Mouse (Mus musculus) ES-Bruce4 (cell line): ENCODE results near the gene Nsun3.

Experiments
- CTCF ChIP-seq: IDR thresholded peaks from one replicate; pipeline ENCODE4 v1.8.1; 2011; ENCODE audit warnings: low read depth, low read length
- POLR2A ChIP-seq: IDR thresholded peaks from one replicate; pipeline ENCODE4 v1.8.1; 2011; ENCODE audit warnings: low read length; ENCODE audit not compliant: insufficient read depth

DNA sequence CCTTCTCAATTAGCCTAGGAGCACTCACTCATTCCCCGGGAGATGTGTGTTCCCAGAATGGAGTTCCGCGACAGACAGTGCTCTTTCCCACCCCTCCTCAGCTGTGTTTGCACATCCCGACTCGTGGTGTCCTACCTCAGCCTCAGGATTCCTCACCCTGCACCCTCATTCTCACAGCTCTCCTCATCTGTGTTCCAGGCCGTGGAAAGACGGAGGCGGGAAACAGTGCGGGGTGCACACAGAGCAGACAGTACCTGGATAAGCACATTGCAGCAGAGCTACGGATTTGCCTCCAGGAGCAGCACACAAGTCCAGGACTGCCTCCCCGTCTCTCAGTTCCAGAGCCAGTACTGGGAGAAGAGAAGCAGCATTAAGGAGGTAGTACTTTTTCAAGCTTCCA is 10.6 kb downstream of the Nsun3 start:
- TF ChIP-seq POLR2A, result no peak
- no peak for TF ChIP-seq CTCF
